Mouse (Mus musculus) CD8-positive naive resting alpha-beta T cell, adult 2 months (primary cell): Measurements from ENCODE around the gene Zfp799.
A peak's percentile ranks its signal among the peaks of the same experiment; 100 is the strongest.

Experiments
- DNase-seq, 2 experiments: peaks; one replicate each; pipeline ENCODE4 v3.0.0; 2022; ENCODE audit warnings: low read depth in 2 of 2, low spot score in 2 of 2

Gene Zfp799

DNA sequence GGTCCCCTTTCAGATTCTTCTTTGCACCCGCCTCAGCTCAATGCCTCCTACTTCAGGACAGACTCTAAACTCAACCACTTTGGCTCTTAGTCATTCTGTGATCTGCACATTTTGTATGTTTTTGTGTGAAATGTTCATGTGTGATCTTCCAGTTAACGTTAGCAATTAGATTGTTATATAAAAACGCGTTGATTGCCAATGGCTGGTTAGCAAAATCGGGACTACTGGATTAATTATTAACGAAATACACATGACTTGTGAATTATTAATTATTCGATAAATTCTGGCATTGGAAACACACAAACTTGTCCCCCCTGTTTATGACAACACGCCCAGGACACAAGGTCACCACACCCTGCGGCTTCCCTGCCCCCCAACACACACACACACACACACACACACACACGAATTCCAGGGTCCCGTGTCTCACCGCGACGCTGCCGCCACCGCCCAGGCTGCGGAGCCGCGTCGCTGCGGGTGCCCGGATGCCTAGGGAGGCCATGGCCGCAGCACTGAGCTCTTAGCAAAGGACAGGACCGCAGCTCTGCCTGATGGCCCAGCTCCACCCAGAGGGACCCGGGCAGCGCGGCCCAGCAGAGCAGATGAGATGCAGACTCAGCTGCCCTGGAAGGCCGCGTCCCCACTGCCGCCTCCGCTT lies 42.5 kb downstream of the Zfp799 start:
- peak in 1 of 2 experiments; percentile 35 for DNase-seq

DNA sequence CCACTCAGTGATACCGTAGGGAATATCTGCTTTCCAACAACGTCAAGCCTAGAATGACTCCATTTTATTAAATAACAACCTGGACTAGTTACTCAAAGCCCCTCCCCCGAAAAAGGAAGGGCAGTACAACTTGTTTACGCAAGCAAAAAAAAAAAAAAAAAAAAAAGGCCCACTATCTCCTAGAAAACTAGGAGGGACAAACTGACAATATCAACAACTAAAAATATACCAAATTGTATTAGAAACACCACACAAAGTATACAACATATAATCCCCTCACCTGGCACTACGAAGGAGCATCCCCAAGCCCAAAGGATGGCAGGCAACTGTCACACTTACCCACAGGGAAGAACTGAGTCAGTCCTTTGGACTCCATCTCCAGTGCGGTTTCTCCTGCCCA lies 43.1 kb downstream of the Zfp799 start:
- DNase-seq = no peak

DNA sequence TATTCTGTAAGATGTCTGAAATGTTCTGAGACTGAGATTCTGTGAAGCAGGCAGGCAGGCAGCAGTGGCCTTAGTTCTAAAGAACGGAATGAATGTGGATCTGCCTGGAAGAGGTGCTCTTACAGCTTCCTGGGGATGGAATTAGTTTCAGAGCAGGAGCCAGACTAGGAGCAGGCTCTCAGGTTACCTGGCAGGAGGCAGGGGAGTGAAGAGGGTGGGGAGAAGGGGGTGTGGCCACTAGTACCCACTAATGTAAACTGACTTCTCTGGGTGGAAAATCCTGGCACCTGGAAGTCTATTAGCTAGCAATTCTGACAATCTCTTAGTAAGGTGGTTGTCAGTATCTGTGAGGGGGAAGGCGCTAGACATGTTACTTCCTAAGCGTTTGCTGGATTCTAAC lies 44.4 kb downstream of the Zfp799 start:
- no peak for DNase-seq

DNA sequence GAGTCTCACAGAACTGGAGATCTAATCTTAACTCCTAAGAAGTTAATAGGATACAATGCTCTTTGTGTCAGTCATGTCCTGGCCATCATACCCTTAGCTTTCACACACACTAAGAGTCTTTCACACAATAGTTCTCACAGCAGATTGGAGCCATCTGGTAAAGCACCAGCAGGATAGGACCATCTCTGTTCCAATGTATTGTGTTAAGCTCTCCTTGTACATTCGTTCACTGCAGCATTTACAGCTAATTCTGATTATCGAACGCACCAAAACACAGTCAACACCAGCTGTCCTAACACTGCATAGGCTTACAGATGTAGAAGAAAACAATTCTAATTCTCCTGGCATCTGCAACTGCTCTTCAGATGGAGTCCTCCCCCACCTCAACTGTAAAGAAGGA lies 52.5 kb downstream of the Zfp799 start:
- no peak for DNase-seq

DNA sequence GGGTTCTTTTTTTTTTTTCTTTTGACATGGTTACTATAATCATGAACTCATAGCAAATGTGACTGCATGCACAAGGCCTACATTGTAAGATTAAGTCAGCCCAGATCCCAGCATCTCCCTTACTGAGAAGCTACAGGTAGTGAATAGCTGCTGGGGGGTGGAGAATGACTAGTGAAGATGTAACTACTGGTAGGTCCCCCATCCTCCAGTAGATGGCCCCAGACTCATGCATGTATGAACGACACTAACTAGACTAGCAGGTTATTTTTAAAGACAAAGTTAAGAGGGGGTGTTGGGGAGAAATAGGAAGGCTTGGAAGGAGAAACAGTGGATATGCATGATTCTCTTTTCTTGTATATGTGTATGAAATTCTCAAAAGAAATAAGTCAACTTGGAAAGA lies 58.8 kb downstream of the Zfp799 start:
- DNase-seq = no peak

DNA sequence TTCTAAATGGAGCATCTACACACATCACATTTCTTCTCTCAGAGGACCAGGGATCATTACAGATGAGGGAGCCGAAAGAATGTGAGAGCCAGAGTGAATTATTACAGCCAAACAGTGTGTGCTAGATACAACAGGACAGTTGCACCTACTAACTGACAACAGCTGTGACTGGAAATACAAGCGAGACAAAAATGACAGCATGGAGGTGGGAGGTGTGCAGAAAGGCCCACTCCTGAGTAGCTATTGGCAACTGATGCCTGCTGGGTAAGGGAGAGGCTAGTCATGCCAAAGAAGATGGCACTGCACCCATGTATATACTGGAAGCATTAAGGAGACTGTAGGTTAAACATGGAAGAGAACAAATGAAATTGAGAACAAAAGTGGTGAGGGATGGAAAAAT lies 63.6 kb downstream of the Zfp799 start:
- DNase-seq = no peak
